Mouse (Mus musculus) common myeloid progenitor, adult 5-6 weeks (primary cell): Measurements from ENCODE around the gene Ube2g2. TPM values are rescaled to one million over a fixed set of nuclear protein-coding genes. Genes with fewer than 3 reads are reported as not detected.
"Not testable (repeated sequence)": the region's sequence is repeated elsewhere in the genome, so short reads cannot be mapped to it uniquely, and the experiment has no call there.

Source experiments
- ATAC-seq: replicated peaks from 2 replicates; pipeline ENCODE4 v1.8.0; 2016; ENCODE audit warnings: low read depth, mild to moderate bottlenecking, moderate TSS enrichment, inconsistent platforms; ENCODE audit not compliant: poor library complexity, severe bottlenecking
- total RNA-seq: library from RNA; stranded (forward); fragments of 200-1000, 187-1606 nt; gene quantifications from 2 replicates; pipeline ENCODE4 v1.2.3, GENCODE M21; 2017

The Ube2g2 gene
- total RNA-seq, 1 experiment from 2014 or later = 37.2 TPM

DNA sequence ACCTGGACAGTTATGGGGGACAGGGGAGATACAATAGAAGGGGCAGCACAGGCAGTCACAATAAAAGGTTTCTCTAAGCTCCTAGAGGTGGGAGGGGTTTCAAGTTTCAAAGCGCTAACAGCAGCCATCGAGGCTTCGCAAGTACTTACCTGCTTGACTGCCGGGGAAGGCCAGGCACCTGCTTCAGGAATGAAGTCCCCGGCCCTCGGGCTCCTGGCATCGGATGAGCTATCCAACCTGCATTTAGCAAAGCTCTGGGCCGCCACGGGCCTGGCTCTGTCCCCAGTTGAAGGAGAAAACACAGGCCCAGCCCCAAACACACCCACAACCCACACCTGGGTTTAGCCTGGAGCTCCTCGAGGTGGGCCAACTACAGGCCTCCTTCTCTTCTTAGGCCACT, 64.9 kb downstream of the Ube2g2 start:
- ATAC-seq = no peak

DNA sequence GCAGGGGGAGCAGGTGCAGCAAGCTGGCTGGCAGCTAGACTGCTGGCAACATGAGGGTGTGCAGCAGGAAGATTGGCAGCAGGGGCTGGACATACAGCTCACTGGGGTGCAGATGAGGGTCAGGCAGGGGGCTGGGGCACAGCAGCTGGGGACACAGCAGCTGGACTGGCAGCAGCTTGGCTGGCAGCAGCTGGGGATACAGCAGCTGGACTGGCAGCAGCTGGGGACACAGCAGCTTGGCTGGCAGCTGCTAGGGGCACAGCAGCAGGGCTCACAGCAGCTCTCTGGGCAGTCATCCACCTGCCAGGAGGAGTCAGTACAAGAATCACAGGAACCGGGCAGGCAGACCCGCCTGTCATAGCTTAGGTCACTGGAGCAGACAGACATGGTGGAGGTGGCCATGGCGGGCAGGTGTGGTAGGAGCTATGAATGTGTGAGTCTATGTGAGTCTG, 68.3 kb downstream of the Ube2g2 start, which contains the start of gene Gm19402:
Gene Gm19402 (minus strand): TSS at position 402 of the 452 bp plus-strand sequence.
- ATAC-seq = not testable (repeated sequence)

Other genes with a start within 250 kb of the Ube2g2 start
- 0.15 and 2.7 TPM in 2 replicates for gene Adarb1, start 204.0 kb upstream of the Ube2g2 start, total RNA-seq
- gene Fam207a, start 106.5 kb upstream of the Ube2g2 start, total RNA-seq = 23.1 and 32.5 TPM in 2 replicates
- gene Itgb2, start 92.0 kb upstream of the Ube2g2 start, total RNA-seq = 12.4 and 18.4 TPM in 2 replicates
- 35.5 and 47.4 TPM in 2 replicates for gene Pttg1ip, start 40.6 kb upstream of the Ube2g2 start, total RNA-seq
- 147 and 170 TPM in 2 replicates for gene Sumo3, start 16.2 kb upstream of the Ube2g2 start, total RNA-seq
- not detected in 2 replicates for gene Gm49325, start 16.1 kb upstream of the Ube2g2 start, total RNA-seq
- 0.87 and 1.2 TPM in 2 replicates for gene Tspear, start 64.3 kb downstream of the Ube2g2 start, total RNA-seq
- gene Gm19402, start 68.5 kb downstream of the Ube2g2 start, total RNA-seq = not detected in 2 replicates
- gene Gm9508, start 75.0 kb downstream of the Ube2g2 start, total RNA-seq = not detected in 2 replicates
- gene Gm10272, start 84.4 kb downstream of the Ube2g2 start, total RNA-seq = not detected in 2 replicates
- not detected in 2 replicates for gene Gm10024, start 89.2 kb downstream of the Ube2g2 start, total RNA-seq
- gene Gm10142, start 93.5 kb downstream of the Ube2g2 start, total RNA-seq = not detected in 2 replicates
- not detected in 2 replicates for gene Krtap12-1, start 98.3 kb downstream of the Ube2g2 start, total RNA-seq
- not detected in 2 replicates for gene Gm10100, start 104.2 kb downstream of the Ube2g2 start, total RNA-seq
- gene Gm18596, start 120.4 kb downstream of the Ube2g2 start, total RNA-seq = not detected in 2 replicates
- not detected in 2 replicates for gene Gm9736, start 129.1 kb downstream of the Ube2g2 start, total RNA-seq
- gene Gm3233, start 137.4 kb downstream of the Ube2g2 start, total RNA-seq = not detected in 2 replicates
- gene Gm3238, start 149.1 kb downstream of the Ube2g2 start, total RNA-seq = not detected in 2 replicates
- gene Gm7138, start 154.7 kb downstream of the Ube2g2 start, total RNA-seq = not detected in 2 replicates
- gene Gm3250, start 160.3 kb downstream of the Ube2g2 start, total RNA-seq = not detected in 2 replicates
- not detected in 2 replicates for gene Gm7137, start 165.9 kb downstream of the Ube2g2 start, total RNA-seq
- gene Gm9639, start 172.8 kb downstream of the Ube2g2 start, total RNA-seq = not detected in 2 replicates
- gene Gm19668, start 176.9 kb downstream of the Ube2g2 start, total RNA-seq = not detected in 2 replicates
- not detected in 2 replicates for gene Gm9507, start 189.6 kb downstream of the Ube2g2 start, total RNA-seq
- not detected in 2 replicates for gene Gm2696, start 192.4 kb downstream of the Ube2g2 start, total RNA-seq
- not detected in 2 replicates for gene Krtap10-4, start 204.8 kb downstream of the Ube2g2 start, total RNA-seq
- not detected in 2 replicates for gene Krtap10-10, start 213.7 kb downstream of the Ube2g2 start, total RNA-seq
- gene Gm36176, start 224.5 kb downstream of the Ube2g2 start, total RNA-seq = not detected in 2 replicates
- gene Gm10318, start 230.6 kb downstream of the Ube2g2 start, total RNA-seq = not detected in 2 replicates
- not detected in 2 replicates for gene Gm3285, start 239.7 kb downstream of the Ube2g2 start, total RNA-seq